Mouse (Mus musculus) liver, adult 2 months (tissue): ENCODE data around the gene Prune1.

Experiments used
- CTCF ChIP-seq: fragments of 200-500 bp; IDR thresholded peaks from 2 replicates; pipeline ENCODE4 v1.5.1; 2011; ENCODE audit warnings: low read depth, low read length, control low read depth
- POLR2A ChIP-seq: fragments of 200-500 bp; IDR thresholded peaks from 2 replicates; pipeline ENCODE4 v1.6.1; 2011; ENCODE audit warnings: low read length, control low read depth; ENCODE audit not compliant: insufficient read depth; ENCODE audit errors: extremely low read depth

DNA sequence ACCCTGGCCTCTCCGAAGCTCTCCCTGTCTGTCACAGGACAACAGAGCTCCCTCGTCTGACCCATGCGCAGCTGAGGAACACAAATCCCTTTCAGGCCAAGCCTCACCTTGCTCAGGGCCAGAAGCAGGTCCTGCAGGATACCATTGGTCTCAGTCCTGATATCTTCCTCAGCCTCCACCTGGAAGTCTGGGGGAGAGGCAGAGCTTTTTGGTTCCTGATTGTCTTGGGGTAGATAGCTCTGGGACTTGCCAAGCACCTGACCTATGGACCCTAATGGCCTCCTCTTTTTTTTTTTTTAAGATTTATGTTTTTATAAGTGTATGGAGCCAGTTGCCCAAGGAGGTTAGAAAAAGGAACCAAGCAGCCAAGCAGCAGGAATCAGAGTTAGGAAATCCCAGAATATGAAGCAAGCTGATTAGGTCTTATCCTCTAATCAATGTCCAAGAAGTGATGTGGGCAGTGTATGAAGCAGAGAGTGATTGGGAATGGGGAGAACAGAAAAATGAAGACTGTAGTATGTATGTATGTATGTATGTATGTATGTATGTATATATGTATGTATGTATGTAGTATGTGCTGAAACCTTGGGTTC is 19.4 kb upstream of the Prune1 start:
- TF ChIP-seq POLR2A (no peak), CTCF (no peak)
